Mouse (Mus musculus): ENCODE measurements around the gene Tbc1d2b. TPM values are rescaled to one million over a fixed set of nuclear protein-coding genes. Genes with fewer than 3 reads are reported as not detected.

The Tbc1d2b gene
- total RNA-seq, 2 experiments from 2014 or later, result 8.8 to 13.6 TPM

GRCm38 (mm10) chr9:90244301-90245151 is 26.1 kb downstream of the Tbc1d2b start:
- no peak for DNase-seq (ENCODE audit: low spot score in 2 of 2)

GRCm38 (mm10) chr9:90242855-90243254 is 27.7 kb downstream of the Tbc1d2b start:
- DNase-seq (ENCODE audit: low spot score in 2 of 2), result no peak

- no peak for DNase-seq (ENCODE audit: low spot score in 2 of 2)
Measured at GRCm38 (mm10) chr9:90242291-90242690, 28.3 kb downstream of the Tbc1d2b start.

- DNase-seq (ENCODE audit: low spot score in 2 of 2), result no peak
Measured at GRCm38 (mm10) chr9:90241618-90242017, 29.0 kb downstream of the Tbc1d2b start.

GRCm38 (mm10) chr9:90241041-90241440 is 29.6 kb downstream of the Tbc1d2b start:
- no peak for DNase-seq (ENCODE audit: low spot score in 2 of 2)

DNA sequence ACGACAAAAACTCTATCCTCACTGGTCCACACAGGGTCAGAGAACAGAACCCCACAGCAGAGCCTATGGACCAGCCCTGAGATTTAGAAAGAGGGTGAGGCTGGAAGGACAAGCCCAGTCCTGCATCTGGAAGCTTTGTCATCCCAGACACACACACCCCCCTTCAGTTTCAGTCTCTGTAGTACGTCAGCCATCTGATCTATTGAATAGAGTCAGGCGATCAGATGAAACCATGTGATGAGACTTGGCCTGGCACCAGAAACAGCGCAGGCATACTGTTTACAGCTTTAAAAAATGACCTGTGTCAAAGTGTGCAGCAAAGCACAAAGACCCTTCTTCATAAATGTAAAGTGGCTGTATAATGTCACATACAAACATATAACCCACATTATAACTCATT is 30.0 kb downstream of the Tbc1d2b start:
- DNase-seq (ENCODE audit: low spot score in 2 of 2), result no peak

- no peak for DNase-seq (ENCODE audit: low spot score in 2 of 2)
Measured at GRCm38 (mm10) chr9:90237232-90238062, 33.2 kb downstream of the Tbc1d2b start.

DNA sequence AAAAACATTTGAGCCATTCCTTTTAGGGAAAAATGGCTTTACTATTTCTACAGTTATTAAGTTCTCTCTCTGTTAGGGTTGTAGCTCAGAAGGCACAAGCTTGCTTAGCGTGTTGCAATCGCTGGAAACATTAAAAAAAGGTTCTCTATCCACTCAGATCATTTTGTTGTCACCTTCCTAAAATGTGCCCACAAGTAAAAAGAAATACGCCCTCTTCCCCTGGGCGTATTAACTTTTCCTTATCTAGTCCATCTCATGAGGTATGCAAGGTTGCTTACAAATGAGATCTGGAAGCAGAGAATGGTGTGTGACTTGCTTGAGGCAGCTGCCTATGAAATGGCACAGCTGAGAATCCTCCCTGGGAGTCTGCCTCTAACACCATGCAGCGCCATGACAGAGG is 33.8 kb downstream of the Tbc1d2b start:
- DNase-seq (ENCODE audit: low spot score in 2 of 2), result no peak

GRCm38 (mm10) chr9:90235258-90235882 is 35.2 kb downstream of the Tbc1d2b start:
- no peak for DNase-seq (ENCODE audit: low spot score in 2 of 2)

DNA sequence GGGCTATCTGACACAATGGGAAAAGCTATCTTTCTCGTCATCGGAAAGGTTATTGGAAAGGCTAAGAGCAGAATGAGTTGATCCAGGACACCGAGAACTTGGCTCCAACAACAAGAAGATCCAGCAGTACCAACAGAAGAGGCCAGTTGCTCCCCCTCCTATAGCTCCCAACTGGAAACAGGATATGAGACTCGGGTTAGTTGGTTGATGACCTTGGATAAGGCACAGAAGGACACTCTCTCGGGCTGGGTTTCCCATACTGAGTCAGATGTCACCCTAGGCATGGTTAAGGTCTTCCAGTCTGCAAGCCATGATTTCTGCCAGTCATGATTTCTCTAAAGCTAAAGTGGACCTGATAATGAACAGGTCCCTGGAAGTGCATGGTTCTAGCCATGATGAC is 35.8 kb downstream of the Tbc1d2b start:
- no peak for DNase-seq (ENCODE audit: low spot score in 2 of 2)

DNA sequence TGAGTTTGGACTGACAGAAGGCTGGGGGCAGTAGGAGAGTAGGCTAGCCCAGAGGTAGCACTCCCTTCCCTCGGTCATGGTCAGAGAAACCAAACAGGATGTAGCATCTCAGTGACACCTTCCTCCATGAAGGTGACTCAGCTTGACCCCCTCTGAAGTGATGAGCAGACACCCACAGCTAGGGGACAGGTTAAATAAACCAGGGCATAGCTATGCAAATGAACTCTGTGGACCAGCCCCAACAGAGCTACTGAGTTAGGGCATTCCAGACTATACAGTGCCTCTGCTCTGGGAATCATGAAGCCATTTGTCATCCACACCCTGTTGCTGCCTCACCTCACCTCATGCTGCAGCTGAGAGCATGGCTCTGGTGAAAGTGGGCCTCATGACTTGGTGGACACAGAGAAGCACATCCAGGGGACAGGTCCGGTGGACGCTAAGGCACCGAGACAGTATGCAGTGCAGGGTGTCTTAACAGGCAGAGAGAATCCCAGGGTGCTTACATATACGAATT is 36.6 kb downstream of the Tbc1d2b start:
- DNase-seq (ENCODE audit: low spot score in 2 of 2), result no peak

DNA sequence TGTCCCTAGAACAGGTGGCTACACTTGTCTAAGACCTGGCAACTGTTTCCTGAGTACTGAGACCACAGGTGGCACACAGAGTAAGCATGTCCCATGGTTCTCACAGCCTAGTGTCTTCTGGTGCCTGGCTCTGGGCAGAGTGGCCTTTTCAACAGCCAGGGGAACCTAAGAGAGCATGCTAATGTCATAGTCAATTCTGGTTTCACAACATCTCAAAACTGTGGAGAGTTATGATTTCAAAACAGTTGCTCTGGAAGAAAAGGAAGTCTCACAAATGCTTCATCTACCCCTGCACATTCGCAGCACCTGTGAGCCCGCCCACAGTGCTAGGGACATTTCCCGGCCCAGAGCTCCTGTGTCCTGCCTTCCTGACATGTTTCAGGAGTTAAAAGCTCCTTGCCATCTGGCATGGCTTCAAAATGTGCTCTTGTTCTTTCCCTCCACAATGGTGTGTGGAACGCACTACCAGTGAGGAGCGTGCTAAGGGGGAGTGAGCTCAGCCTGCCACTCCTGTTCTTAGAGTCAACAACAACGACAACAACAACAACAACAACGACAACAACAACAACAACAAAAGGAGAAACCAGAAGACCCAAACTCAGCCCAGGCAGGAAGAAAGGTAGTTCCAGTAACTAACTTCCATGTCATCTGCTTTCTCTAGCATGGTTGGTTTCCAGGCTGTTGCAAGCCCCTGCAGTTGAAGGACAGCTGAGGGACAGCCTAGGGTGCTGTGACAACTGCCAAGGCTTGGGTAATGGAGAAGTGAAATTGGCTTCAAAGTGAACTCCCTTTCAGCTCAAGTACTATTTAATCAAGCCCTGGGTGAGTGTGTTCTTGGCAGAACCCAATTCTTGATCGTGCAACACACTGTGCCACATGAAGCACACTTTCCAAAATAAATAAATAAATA is 37.6 kb downstream of the Tbc1d2b start:
- DNase-seq (ENCODE audit: low spot score in 2 of 2), result no peak

DNA sequence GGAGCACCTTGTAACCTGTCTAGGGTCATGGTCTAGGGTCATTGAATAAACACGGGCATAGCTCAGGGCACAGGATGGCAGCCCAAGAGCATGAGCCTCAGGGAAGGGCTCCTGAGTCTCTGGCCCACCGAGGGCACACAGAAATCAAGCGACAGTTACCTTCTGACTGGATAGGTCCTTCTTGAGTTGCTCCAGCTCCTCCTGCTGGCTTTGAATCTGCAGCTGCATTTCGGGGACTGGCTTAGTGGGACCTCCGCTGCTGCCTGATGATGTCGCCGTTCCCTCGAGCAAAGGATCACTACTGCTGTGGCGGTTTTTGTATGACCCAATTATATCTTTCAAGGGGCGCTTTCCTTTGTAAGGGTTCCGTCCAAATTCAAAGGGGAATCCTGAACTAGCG is 43.4 kb downstream of the Tbc1d2b start:
- no peak for DNase-seq (ENCODE audit: low spot score in 2 of 2)

DNA sequence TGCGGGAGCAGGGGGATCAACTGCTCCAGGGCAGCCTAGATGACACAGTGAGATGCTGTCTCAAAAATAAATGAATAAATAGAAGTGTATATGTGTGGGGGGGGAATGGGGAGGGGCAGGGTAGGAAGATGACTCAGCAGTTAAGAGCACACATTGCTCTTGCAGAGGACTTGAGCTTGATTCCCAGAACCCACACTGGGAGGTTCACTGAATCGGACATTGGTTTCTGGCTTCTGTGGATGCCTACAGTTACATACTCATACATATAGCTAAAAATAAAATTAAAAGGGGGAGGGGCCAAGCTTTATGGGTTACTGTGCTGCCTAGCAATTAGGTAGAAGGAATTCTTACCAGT is 43.9 kb downstream of the Tbc1d2b start:
- no peak for DNase-seq (ENCODE audit: low spot score in 2 of 2)

DNA sequence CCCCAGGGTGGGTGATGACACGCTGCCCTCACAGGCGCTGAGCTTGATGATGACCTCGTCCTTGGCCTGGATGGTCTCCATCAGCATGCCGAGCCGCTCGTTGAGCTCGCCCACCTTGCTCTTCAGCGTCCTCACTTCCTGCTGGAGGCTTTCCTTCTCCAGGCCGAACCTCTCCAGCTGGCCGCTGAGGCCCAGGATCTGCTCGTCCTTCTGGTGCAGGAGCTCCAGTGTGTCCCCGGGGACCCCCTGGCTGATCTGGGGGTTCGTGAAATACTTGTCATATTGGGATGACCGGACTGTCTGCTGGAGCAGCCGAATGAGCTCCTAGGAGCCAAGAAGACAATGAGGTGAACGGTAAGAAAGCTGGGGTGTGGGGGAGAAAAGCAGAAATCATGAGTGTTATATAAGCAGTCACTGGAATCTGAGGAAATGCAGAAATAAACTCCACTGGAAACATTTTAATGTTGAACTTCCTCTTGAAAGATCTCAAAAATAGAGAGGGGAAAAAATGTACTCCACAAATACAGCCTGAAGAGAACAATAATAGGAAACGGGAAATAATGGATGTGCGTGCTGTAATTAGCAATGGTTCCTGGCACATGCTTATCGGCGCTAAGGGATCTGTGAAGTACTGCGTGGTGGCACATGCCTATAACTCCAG is 44.4 kb downstream of the Tbc1d2b start:
- DNase-seq (ENCODE audit: low spot score in 2 of 2), result no peak

GRCm38 (mm10) chr9:90222275-90222674 is 48.3 kb downstream of the Tbc1d2b start:
- DNase-seq (ENCODE audit: low spot score in 2 of 2), result no peak

- no peak for DNase-seq (ENCODE audit: low spot score in 2 of 2)
Measured at GRCm38 (mm10) chr9:90217501-90217900, 53.1 kb downstream of the Tbc1d2b start.

DNA sequence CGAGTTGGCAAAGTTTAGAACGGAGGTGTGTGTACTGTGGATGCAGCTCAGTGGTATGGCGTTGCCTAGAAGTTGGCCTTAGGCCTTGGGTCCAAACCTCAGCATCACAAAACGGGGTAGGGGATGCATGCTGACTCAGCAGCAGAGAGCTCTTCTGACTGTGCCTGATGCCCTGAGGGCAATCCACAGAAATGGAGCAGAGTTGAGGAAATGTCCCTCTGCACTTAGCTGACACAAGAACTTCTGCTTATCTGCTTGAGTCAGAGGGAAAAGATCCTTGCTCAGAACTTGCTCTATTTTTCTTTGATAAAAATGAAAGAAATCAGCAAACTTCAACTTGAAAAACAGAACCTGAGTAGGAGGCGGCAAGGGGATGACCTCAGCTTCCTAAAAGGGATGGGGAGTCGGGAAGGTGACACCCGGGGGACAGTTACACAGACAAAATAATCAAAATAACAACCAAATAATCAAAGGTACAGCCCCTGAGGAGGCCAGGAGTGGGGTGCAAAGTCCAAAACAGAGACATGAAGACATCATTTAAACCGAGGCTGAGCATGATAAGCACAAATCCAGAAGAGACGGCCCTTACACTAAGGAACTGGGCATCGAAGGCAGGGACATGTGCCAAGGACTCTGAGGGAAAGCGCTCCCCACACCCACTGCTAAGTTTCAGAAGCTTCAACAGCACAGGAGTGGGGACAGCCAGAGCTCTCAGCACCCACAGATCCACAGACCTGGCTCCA is 54.2 kb downstream of the Tbc1d2b start:
- DNase-seq (ENCODE audit: low spot score in 2 of 2), result no peak

GRCm38 (mm10) chr9:90213127-90213526 is 57.5 kb downstream of the Tbc1d2b start:
- no peak for DNase-seq (ENCODE audit: low spot score in 2 of 2)
